Mouse (Mus musculus): ENCODE measurements around the gene P3h1.

The P3h1 gene

DNA sequence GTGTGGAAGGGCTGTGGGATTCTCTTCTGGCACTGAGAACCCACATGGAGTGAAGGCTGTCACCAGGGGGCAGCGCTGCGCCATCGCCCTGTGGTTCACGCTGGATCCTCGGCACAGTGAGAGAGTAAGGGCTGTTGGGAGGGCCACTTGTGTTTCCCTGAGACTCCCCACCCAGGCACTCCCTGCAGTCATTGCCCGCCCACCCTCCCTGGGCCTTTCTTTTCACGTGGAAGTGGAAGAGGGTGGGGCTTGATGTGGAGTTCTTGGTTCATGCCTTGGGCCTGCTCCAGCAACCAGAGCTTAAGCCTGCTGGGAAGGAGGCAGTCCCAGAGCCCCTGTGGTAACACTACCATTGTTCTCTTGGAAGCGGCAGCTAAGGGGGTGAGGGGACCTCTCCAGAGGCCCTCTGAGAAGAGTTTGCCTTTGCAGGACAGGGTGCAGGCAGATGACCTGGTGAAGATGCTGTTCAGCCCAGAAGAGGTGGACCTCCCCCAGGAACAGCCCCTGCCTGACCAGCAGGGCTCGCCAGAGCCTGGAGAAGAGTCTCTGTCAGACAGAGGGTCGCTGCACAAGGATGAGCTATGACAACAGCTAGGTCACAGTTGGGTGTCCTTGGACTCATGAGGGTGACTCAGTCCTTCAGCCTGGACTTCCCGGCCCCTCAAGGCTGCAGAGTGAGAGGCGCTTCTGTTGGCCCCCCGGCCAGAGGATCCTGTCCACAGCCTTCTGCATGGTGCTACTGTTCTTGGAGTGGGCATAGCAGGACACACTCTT is 14.9 kb downstream of the P3h1 start:
- ChIA-PET CTCF (interaction anchor here (0.6 to 3.9 kb wide), 51 partner anchors 8 to 974 kb away, joined by 3 to 32 read pairs (median 4); partner anchors contain the start of genes AU022252 (in 3 of the 4), P3h1 (in 3 of the 4) and Svbp (in 1 of the 4)), POLR2A (interaction anchor here in 3 of 4 experiments (0.5 to 8.6 kb wide), 41 partner anchors 8 to 667 kb away, joined by 3 to 83 read pairs (median 5); partner anchors contain the start of genes AU022252 (in 3 of the 3), P3h1 (in 3 of the 3), Ybx1 (in 3 of the 3) and Cldn19 (in 2 of the 3))

GRCm38 (mm10) chr4:119248407-119248965 is 15.8 kb downstream of the P3h1 start:
- ChIA-PET CTCF (interaction anchor here (0.6 to 3.9 kb wide), 25 partner anchors 8 to 152 kb away, joined by 3 to 32 read pairs (median 5); partner anchors contain the start of genes AU022252 (in 1 of the 4) and P3h1 (in 1 of the 4)), POLR2A (interaction anchor here (0.6 to 8.6 kb wide), 32 partner anchors 8 to 822 kb away, joined by 3 to 83 read pairs (median 4); partner anchors contain the start of genes AU022252 (in 3 of the 4), P3h1 (in 3 of the 4), Cldn19 (in 2 of the 4) and Ppih (in 2 of the 4))

GRCm38 (mm10) chr4:119252025-119252808 is 19.5 kb downstream of the P3h1 start:
- CTCF ChIA-PET: interaction anchor here in 1 of 4 experiments (1.6 kb wide), 1 partner anchor 13 kb away, joined by 5 read pairs; no protein-coding TSS in a partner anchor

DNA sequence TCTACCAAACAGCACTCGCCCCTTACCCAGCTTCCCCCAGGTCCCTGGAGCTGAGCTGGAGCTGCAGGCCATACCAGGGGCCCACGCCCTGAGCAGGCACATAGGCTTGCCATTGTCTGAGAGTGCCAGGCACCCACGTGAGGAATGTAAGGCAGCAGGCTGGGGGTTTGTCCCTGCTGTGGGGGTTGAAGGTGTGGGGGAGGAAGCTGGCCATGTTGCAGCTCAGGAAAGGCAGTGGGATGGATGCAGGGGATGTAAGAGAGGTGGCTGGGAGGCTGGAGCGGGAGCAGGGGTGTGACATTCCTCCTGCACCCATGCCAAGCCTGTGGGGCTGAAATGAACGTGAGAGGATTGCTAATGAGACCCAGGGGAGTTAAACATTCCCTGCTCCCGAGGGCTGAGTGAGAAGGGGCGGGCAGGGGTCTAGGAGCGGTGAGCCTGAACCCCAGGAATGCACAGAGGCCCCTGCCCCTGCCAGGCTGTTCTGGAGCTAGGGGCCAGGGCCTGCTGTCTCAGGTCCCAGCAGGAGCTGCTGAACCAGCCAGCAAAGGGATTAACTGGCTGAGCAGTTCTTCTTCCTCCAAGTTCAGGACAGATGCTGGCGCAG is 21.4 kb downstream of the P3h1 start:
- CTCF ChIA-PET: interaction anchor here in 3 of 4 experiments (0.6 to 2.4 kb wide), 5 partner anchors 9 to 116 kb away, joined by 3 to 7 read pairs (median 3); no protein-coding TSS in a partner anchor
- POLR2A ChIA-PET: interaction anchor here in 3 of 4 experiments (0.6 to 3.7 kb wide), 19 partner anchors 7 to 58 kb away, joined by 3 to 23 read pairs (median 4); partner anchors contain the start of genes AU022252 (in 2 of the 3), P3h1 (in 2 of the 3) and Ybx1 (in 1 of the 3)

More at GRCm38 (mm10) chr4:119252025-119252808, 19.5 kb downstream of the P3h1 start:
- POLR2A ChIA-PET: interaction anchor here in 3 of 4 experiments (0.7 to 1.5 kb wide), 6 partner anchors 15 to 144 kb away, joined by 3 to 6 read pairs (median 4); partner anchors contain the start of genes AU022252 (in 1 of the 3), P3h1 (in 1 of the 3), Slc2a1 (in 1 of the 3) and Ybx1 (in 1 of the 3)

DNA sequence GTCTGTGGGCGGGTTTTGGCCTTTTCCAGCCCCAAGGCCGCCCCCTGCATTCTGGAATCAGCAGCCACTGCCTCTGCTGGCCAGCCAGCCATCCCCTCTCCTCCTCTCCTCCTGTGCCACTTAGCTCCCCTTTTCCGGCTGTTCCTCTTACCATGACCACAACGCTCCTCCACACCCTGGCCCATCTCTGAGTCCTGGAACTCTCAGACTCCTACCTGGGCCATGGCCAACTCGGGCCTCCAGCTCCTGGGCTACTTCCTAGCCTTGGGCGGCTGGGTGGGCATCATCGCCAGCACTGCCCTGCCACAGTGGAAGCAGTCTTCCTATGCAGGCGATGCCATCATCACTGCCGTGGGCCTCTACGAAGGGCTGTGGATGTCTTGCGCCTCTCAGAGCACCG is 22.6 kb downstream of the P3h1 start, which contains the start of gene Cldn19:
Gene Cldn19 (plus strand): TSS at position 64 of the 400 bp plus-strand sequence.
- CTCF ChIA-PET: interaction anchor here in 3 of 4 experiments (0.8 to 2.4 kb wide), 4 partner anchors 16 to 173 kb away, joined by 3 to 7 read pairs (median 4); no protein-coding TSS in a partner anchor
- POLR2A ChIA-PET: interaction anchor here (0.6 to 3.7 kb wide), 24 partner anchors 8 to 295 kb away, joined by 3 to 23 read pairs (median 4); partner anchors contain the start of genes AU022252 (in 2 of the 4), P3h1 (in 2 of the 4), Ccdc30 (in 1 of the 4) and Ybx1 (in 1 of the 4)

GRCm38 (mm10) chr4:119257083-119257482 is 24.4 kb downstream of the P3h1 start:
- ChIA-PET POLR2A (interaction anchor here (0.6 to 3.7 kb wide), 23 partner anchors 8 to 120 kb away, joined by 3 to 23 read pairs (median 6); partner anchors contain the start of genes AU022252 (in 2 of the 4), P3h1 (in 2 of the 4) and Ybx1 (in 2 of the 4)), CTCF (interaction anchor here in 3 of 4 experiments (0.6 to 4.2 kb wide), 8 partner anchors 9 to 373 kb away, joined by 3 to 19 read pairs (median 3); no protein-coding TSS in a partner anchor)

DNA sequence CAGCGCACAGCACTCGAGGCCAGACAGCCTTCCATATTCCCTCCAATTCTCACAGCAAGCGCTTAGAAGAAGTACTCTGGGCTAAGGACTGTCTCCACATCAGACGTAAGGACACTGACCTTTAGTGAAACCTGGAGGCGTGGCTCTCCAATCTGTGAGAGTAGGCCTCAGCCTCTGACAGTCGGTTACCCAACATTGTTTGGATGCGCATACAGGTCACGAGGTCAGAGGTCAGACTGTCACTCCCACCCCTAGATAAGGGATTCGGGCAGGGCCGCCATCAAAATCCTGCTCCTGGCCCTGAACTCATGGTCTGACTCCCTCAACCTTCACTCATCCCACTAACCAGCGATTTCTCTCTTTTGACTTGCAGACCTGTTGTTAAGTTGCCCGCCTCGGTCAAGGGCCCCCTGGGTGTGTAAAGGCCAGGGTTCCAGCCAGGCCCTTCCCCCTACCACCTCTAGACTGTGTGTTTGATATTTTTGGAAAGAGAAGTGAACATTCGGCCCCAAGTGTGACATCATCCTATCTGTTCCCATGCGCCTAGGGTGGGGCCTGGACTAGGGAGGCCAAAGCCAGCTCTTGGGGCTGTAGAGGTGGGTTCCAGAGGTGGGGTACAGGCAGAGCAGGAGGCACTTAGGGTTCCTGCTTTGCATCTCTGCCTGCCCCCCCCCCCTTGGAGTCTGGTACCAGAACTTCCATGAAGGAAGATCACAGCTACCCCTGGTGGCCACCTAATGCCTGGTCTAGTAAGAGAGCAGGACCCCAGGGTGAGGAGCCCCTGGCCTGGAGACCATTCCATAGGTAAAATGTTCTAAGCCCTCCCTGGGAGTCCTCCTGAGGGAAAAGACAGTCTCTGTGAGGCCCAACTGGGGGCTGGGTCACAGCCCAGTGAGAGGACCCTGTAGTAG is 26.9 kb downstream of the P3h1 start:
- ChIA-PET POLR2A (interaction anchor here in 3 of 4 experiments (0.6 to 7.4 kb wide), 19 partner anchors 10 to 187 kb away, joined by 3 to 83 read pairs (median 8); partner anchors contain the start of genes Ybx1 (in 3 of the 3), AU022252 (in 2 of the 3), P3h1 (in 2 of the 3) and Tmem269 (in 1 of the 3)), CTCF (interaction anchor here (0.6 to 4.2 kb wide), 16 partner anchors 10 to 407 kb away, joined by 3 to 19 read pairs (median 3); no protein-coding TSS in a partner anchor)

DNA sequence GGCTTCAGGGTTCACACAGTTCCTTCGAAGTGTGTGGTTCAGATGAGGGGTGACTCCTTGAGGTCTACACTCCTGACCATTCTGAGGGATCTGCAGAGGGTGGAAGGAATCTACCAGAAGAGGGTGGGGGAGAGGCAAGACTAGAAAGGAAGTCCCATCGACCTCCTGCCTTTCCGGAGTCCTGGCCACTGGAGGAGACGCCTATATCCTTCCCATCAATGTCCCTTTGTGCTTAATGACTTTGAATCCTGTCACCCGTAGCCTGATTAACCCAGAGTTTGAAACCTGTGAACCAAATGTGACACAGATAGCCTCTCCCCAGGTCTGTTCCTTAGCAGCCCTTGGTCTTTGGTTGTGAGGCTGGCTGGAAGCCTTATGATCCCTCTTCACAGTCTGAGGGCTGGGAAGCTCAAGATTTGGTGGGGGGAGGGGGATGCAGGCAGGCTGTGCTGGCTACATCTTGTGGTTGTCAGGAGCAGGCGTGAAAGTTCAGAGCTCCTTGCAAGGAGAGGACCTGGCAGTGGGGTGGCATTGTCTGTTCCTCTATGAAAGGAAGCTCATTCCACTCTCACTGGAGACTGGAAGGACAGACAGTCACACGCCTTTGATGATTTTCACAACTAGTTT is 28.5 kb downstream of the P3h1 start:
- ChIA-PET POLR2A (interaction anchor here (0.6 to 9.8 kb wide), 28 partner anchors 8 to 105 kb away, joined by 3 to 114 read pairs (median 6); partner anchors contain the start of genes Ybx1 (in 2 of the 4), AU022252 (in 1 of the 4), P3h1 (in 1 of the 4) and Ppih (in 1 of the 4)), CTCF (interaction anchor here in 3 of 4 experiments (0.6 to 1.9 kb wide), 7 partner anchors 11 to 28 kb away, joined by 3 to 14 read pairs (median 7); partner anchors contain the start of genes AU022252 (in 1 of the 3) and P3h1 (in 1 of the 3))

- CTCF ChIA-PET: interaction anchor here in 3 of 4 experiments (1.3 to 1.9 kb wide), 5 partner anchors 14 to 25 kb away, joined by 3 to 14 read pairs (median 8); no protein-coding TSS in a partner anchor
- POLR2A ChIA-PET: interaction anchor here in 3 of 4 experiments (0.7 to 9.8 kb wide), 18 partner anchors 8 to 67 kb away, joined by 3 to 114 read pairs (median 5); partner anchors contain the start of genes Ppih (in 1 of the 3) and Svbp (in 1 of the 3)
Observed at GRCm38 (mm10) chr4:119262483-119262882, 29.8 kb downstream of the P3h1 start.

DNA sequence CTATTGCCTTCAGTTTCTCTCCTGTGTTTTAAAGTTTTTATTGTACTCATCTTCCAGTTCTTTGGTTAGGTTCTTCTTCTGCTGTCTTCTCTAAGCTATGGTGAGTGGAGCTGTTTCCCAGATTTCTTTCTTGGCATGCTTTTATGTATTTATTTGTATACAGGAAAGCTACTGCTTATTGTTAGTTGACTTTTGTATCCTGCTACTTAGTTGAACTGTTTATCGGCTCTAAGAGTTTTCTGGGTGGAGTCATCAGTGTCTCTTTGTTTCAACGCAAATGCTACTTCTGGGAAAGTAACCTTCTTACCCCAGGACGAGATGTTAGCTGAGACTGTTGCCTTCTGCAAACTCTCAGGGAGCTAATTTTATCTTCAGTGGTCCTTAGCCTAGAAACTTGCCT is 30.7 kb downstream of the P3h1 start:
- ChIA-PET POLR2A (interaction anchor here in 3 of 4 experiments (0.5 to 9.8 kb wide), 11 partner anchors 9 to 103 kb away, joined by 3 to 114 read pairs (median 5); partner anchors contain the start of gene Cldn19 (in 1 of the 3)), CTCF (interaction anchor here in 3 of 4 experiments (0.9 to 1.5 kb wide), 3 partner anchors 16 to 25 kb away, joined by 3 to 5 read pairs (median 3); no protein-coding TSS in a partner anchor)

GRCm38 (mm10) chr4:119266606-119267005 is 33.9 kb downstream of the P3h1 start:
- POLR2A ChIA-PET: interaction anchor here in 2 of 4 experiments (0.6 to 9.8 kb wide), 23 partner anchors 9 to 47 kb away, joined by 3 to 114 read pairs (median 4); partner anchors contain the start of genes Cldn19 (in 2 of the 2), Ybx1 (in 2 of the 2), AU022252 (in 1 of the 2) and P3h1 (in 1 of the 2)

GRCm38 (mm10) chr4:119274627-119275026 is 41.9 kb downstream of the P3h1 start:
- CTCF ChIA-PET: interaction anchor here in 2 of 4 experiments (0.5 to 2.6 kb wide), 2 partner anchors 27 to 118 kb away, joined by 4 to 8 read pairs; no protein-coding TSS in a partner anchor
- POLR2A ChIA-PET: interaction anchor here in 3 of 4 experiments (1.0 to 15.5 kb wide), 21 partner anchors 9 to 43 kb away, joined by 3 to 448 read pairs (median 9); partner anchors contain the start of genes Ybx1 (in 3 of the 3), AU022252 (in 1 of the 3), Cldn19 (in 1 of the 3) and P3h1 (in 1 of the 3)

More at GRCm38 (mm10) chr4:119266606-119267005, 33.9 kb downstream of the P3h1 start:
- CTCF ChIA-PET: interaction anchor here in 3 of 4 experiments (0.8 to 2.4 kb wide), 8 partner anchors 8 to 42 kb away, joined by 3 to 6 read pairs (median 4); no protein-coding TSS in a partner anchor

GRCm38 (mm10) chr4:119275226-119275625 is 42.5 kb downstream of the P3h1 start:
- ChIA-PET POLR2A (interaction anchor here in 3 of 4 experiments (0.6 to 15.5 kb wide), 23 partner anchors 9 to 98 kb away, joined by 3 to 448 read pairs (median 5); partner anchors contain the start of genes Ybx1 (in 3 of the 3), AU022252 (in 2 of the 3), P3h1 (in 2 of the 3) and Cldn19 (in 1 of the 3)), CTCF (interaction anchor here in 1 of 4 experiments (0.5 kb wide), 1 partner anchor 118 kb away, joined by 4 read pairs; no protein-coding TSS in a partner anchor)
